Comparison of ENCODE assay signal across 15 mouse cellular contexts in the genomic region with DNA sequence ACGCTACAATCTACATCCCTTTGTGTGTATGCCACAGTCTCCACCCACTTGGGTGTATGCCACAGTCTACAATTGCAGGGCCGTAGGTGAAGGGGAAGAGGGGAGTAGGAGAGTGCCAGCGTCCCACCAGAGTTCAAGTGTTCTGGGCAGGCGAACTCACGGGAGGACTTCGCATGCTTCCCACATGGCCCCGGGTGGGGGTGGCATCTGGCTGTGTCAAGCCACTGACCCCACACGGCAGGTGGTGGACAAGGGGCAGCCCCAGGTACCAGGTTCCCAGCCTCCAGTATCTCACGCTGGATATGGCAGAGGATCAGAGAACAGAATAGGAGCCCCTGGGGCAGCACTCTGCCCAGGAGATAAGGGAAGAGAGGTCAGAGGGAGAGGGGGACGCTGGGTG.
"Had no signal": no experiment of that assay in that cellular context is flagged by ENCODE, and none has a peak within 500 bp of the region (broad histone marks: within the 10 kb centered on the region; RNA-seq: fewer than 3 reads in every experiment).

No protein-coding gene starts in this region.

- H3K9me3 ChIP-seq: midbrain, embryonic 13.5 days; midbrain, embryonic 15.5 days; neural tube, embryonic 12.5 days; stomach, embryonic 15.5 days had no signal

- DNase-seq: lung, adult 18-20 months; lung, embryonic 14.5 days; lung, postnatal 14 days; lung, postnatal 4 days; right cerebral cortex, postnatal 14 days; thymus, adult 18-20 months; thymus, postnatal 14 days; thymus, postnatal 36 days had no signal

- H3K27me3 ChIP-seq: midbrain, embryonic 13.5 days; midbrain, embryonic 15.5 days; neural tube, embryonic 12.5 days; stomach, embryonic 15.5 days had no signal

- ATAC-seq: lung, postnatal 0 days; midbrain, embryonic 13.5 days; midbrain, embryonic 15.5 days had no signal

- H3K27ac ChIP-seq: liver, embryonic 14.5 days; midbrain, embryonic 13.5 days; midbrain, embryonic 15.5 days; neural tube, embryonic 12.5 days; stomach, embryonic 15.5 days had no signal

- H3K9ac ChIP-seq: liver, embryonic 14.5 days; lung, embryonic 14.5 days; midbrain, embryonic 13.5 days; midbrain, embryonic 15.5 days; neural tube, embryonic 12.5 days; stomach, embryonic 15.5 days had no signal

- H3K4me3 ChIP-seq: midbrain, embryonic 13.5 days; midbrain, embryonic 15.5 days; neural tube, embryonic 12.5 days; stomach, embryonic 15.5 days had no signal

- H3K36me3 ChIP-seq: midbrain, embryonic 13.5 days; midbrain, embryonic 15.5 days; neural tube, embryonic 12.5 days; stomach, embryonic 15.5 days had no signal

- H3K4me1 ChIP-seq: midbrain, embryonic 13.5 days; midbrain, embryonic 15.5 days; neural tube, embryonic 12.5 days; stomach, embryonic 15.5 days had no signal

- H3K4me2 ChIP-seq: lung, embryonic 14.5 days; midbrain, embryonic 11.5 days; midbrain, embryonic 13.5 days; midbrain, embryonic 15.5 days; neural tube, embryonic 12.5 days; stomach, embryonic 15.5 days had no signal
